Comparison of ENCODE assay signal across 8 mouse cellular contexts in genomic region chr4:111485189-111485588, GRCm38 (mm10).
A peak's percentile ranks its signal among the peaks of the same experiment; 100 is the strongest.
DNase-seq lines count a peak whose midpoint lies in the region; ATAC-seq and TF ChIP-seq lines count a peak whose summit lies in the region.

No protein-coding gene starts in this region.

- no peak for ATAC-seq in heart, embryonic 11.5 days (replicated peaks; ENCODE audit: insufficient number of reproducible peaks, low FRiP score, low TSS enrichment)
- peak; percentile 47; the same call in 1 of the 2 replicates for ATAC-seq in midbrain, postnatal 0 days (ENCODE audit: low FRiP score)
- 0 out of 2 replicates have a peak, but pooled peaks have one; percentile 37 for ATAC-seq in heart, embryonic 14.5 days (ENCODE audit: insufficient number of reproducible peaks, insufficient read depth, low FRiP score, low read depth)
- ATAC-seq in stomach, embryonic 15.5 days (ENCODE audit: insufficient read depth, low FRiP score, low read depth), result 0 out of 2 replicates have a peak, but pooled peaks have one; percentile 40

- H3K4me3 ChIP-seq in heart, embryonic 11.5 days (ENCODE audit: low read depth, low read length), result no peak overlapping the region
- H3K4me3 ChIP-seq in midbrain, postnatal 0 days (ENCODE audit: low read depth, low read length), result no peak overlapping the region
- H3K4me3 ChIP-seq in midbrain, embryonic 10.5 days, result no peak overlapping the region
- H3K4me3 ChIP-seq in heart, embryonic 14.5 days (ENCODE audit: control insufficient read depth in 1 of 2, insufficient read depth in 1 of 2, low read depth in 1 of 2, low read length in 2 of 2), result no peak overlapping the region
- no peak overlapping the region for H3K4me3 ChIP-seq in stomach, embryonic 15.5 days (replicated peaks)

- no peaks in the 10 kb centered on the region for H3K9me3 ChIP-seq in heart, embryonic 11.5 days (replicated peaks; ENCODE audit: control insufficient read depth, low read length)
- H3K9me3 ChIP-seq in midbrain, postnatal 0 days (ENCODE audit: low read length), result no peaks in the 10 kb centered on the region
- H3K9me3 ChIP-seq in midbrain, embryonic 10.5 days (replicated peaks), result no peaks in the 10 kb centered on the region
- no peaks in the 10 kb centered on the region for H3K9me3 ChIP-seq in heart, embryonic 14.5 days (ENCODE audit: control insufficient read depth, low read length)
- no peaks in the 10 kb centered on the region for H3K9me3 ChIP-seq in stomach, embryonic 15.5 days

- H3K36me3 ChIP-seq in heart, embryonic 11.5 days (ENCODE audit: control insufficient read depth, insufficient read depth, low read length), result no peaks in the 10 kb centered on the region
- H3K36me3 ChIP-seq in midbrain, postnatal 0 days (ENCODE audit: insufficient read depth, low read length), result no peaks in the 10 kb centered on the region
- H3K36me3 ChIP-seq in midbrain, embryonic 10.5 days, result no peaks in the 10 kb centered on the region
- H3K36me3 ChIP-seq in heart, embryonic 14.5 days (ENCODE audit: control insufficient read depth, insufficient read depth, low read length), result no peaks in the 10 kb centered on the region
- no peaks in the 10 kb centered on the region for H3K36me3 ChIP-seq in stomach, embryonic 15.5 days

- H3K9ac ChIP-seq in heart, embryonic 11.5 days (ENCODE audit: low read depth, low read length), result no peak overlapping the region
- no peak overlapping the region for H3K9ac ChIP-seq in midbrain, postnatal 0 days (replicated peaks; ENCODE audit: low read length, poor library complexity, severe bottlenecking)
- H3K9ac ChIP-seq in heart, embryonic 14.5 days (ENCODE audit: low read length), result no peak overlapping the region
- no peak overlapping the region for H3K9ac ChIP-seq in stomach, embryonic 15.5 days

- H3K27ac ChIP-seq in heart, embryonic 11.5 days (ENCODE audit: low read depth, low read length), result no peak overlapping the region
- H3K27ac ChIP-seq in midbrain, postnatal 0 days (ENCODE audit: low read depth, low read length), result no peak overlapping the region
- H3K27ac ChIP-seq in midbrain, embryonic 10.5 days (replicated peaks), result no peak overlapping the region
- H3K27ac ChIP-seq in heart, embryonic 14.5 days (replicated peaks in 1 of 2; ENCODE audit: control insufficient read depth in 1 of 2, insufficient read depth in 1 of 2, low read depth in 2 of 2, low read length in 2 of 2), result no peak overlapping the region
- H3K27ac ChIP-seq in stomach, embryonic 15.5 days, result no peak overlapping the region

- DNase-seq in heart, adult 11 months, result peak; percentile 97
- peak; percentile 49 for DNase-seq in midbrain, postnatal 0 days (ENCODE audit: low spot score)
- no peak for DNase-seq in midbrain, embryonic 10.5 days (ENCODE audit: low spot score)
- DNase-seq in adrenal gland, postnatal 14 days, result no peak
- no peak for DNase-seq in thymus, postnatal 0 days (ENCODE audit: low spot score)

- WGBS in heart, embryonic 11.5 days (ENCODE audit: insufficient replicate concordance), result 62% methylated on average over 5 of the region's 5 CpGs
- 67% methylated on average over 5 of the region's 5 CpGs for WGBS in midbrain, postnatal 0 days
- 81% methylated on average over 5 of the region's 5 CpGs for WGBS in midbrain, embryonic 10.5 days
- WGBS in heart, embryonic 14.5 days, result 59% methylated on average over 5 of the region's 5 CpGs
- 59% methylated on average over 5 of the region's 5 CpGs for WGBS in stomach, embryonic 15.5 days

- H3K4me1 ChIP-seq in heart, embryonic 11.5 days (ENCODE audit: control insufficient read depth, insufficient read depth, low read length), result peaks cover 7% of the 10 kb centered on the region; the same call in 1 of the 2 replicates
- H3K4me1 ChIP-seq in midbrain, postnatal 0 days (ENCODE audit: insufficient read depth, low read length), result no peaks in the 10 kb centered on the region
- no peaks in the 10 kb centered on the region for H3K4me1 ChIP-seq in midbrain, embryonic 10.5 days
- H3K4me1 ChIP-seq in heart, embryonic 14.5 days (ENCODE audit: control insufficient read depth in 2 of 2, insufficient read depth in 2 of 2, low read length in 2 of 2), result peaks cover 2% of the 10 kb centered on the region in 2 experiments; a peak in 2 of 4 replicates
- 0 out of 2 replicates have a peak, but pooled peaks cover 3% of the 10 kb centered on the region for H3K4me1 ChIP-seq in stomach, embryonic 15.5 days

- TF ChIP-seq CTCF in midbrain, postnatal 0 days (IDR thresholded peaks at IDR 0.05), result no peak

- H3K4me2 ChIP-seq in heart, embryonic 11.5 days, result no peak overlapping the region
- H3K4me2 ChIP-seq in midbrain, postnatal 0 days (ENCODE audit: low read depth, low read length, poor library complexity, severe bottlenecking), result no peak overlapping the region
- H3K4me2 ChIP-seq in heart, embryonic 14.5 days (ENCODE audit: low read length), result no peak overlapping the region
- H3K4me2 ChIP-seq in stomach, embryonic 15.5 days, result no peak overlapping the region

- no peaks in the 10 kb centered on the region for H3K27me3 ChIP-seq in heart, embryonic 11.5 days (ENCODE audit: control insufficient read depth, insufficient read depth, low read length)
- H3K27me3 ChIP-seq in midbrain, postnatal 0 days (ENCODE audit: insufficient read depth, low read length), result no peaks in the 10 kb centered on the region; the same call in 1 of the 2 replicates
- H3K27me3 ChIP-seq in midbrain, embryonic 10.5 days (ENCODE audit: low read depth, poor library complexity, severe bottlenecking), result no peaks in the 10 kb centered on the region
- no peaks in the 10 kb centered on the region for H3K27me3 ChIP-seq in heart, embryonic 14.5 days (ENCODE audit: control insufficient read depth, insufficient read depth, low read length)
- H3K27me3 ChIP-seq in stomach, embryonic 15.5 days (replicated peaks), result no peaks in the 10 kb centered on the region

Comparison
In these comparisons a context has a peak if more than half of its experiments do, and no peak if none do; other contexts are left out.
1. DNase-seq: peak in heart, adult 11 months (single experiment) and midbrain, postnatal 0 days (single experiment); none in midbrain, embryonic 10.5 days (single experiment), adrenal gland, postnatal 14 days (single experiment) and thymus, postnatal 0 days (single experiment).